Mouse (Mus musculus) stomach, postnatal 0 days (tissue): ENCODE results near the gene Ube2q1.

Experiments used
- CTCF ChIP-seq: IDR thresholded peaks from 2 replicates; pipeline ENCODE4 v1.5.1; 2016; ENCODE audit warnings: antibody characterized with exemption, low read depth, mild to moderate bottlenecking, moderate library complexity
- EP300 ChIP-seq: optimal IDR thresholded peaks from 2 replicates; pipeline ENCODE3; 2016; ENCODE audit warnings: antibody characterized with exemption

DNA sequence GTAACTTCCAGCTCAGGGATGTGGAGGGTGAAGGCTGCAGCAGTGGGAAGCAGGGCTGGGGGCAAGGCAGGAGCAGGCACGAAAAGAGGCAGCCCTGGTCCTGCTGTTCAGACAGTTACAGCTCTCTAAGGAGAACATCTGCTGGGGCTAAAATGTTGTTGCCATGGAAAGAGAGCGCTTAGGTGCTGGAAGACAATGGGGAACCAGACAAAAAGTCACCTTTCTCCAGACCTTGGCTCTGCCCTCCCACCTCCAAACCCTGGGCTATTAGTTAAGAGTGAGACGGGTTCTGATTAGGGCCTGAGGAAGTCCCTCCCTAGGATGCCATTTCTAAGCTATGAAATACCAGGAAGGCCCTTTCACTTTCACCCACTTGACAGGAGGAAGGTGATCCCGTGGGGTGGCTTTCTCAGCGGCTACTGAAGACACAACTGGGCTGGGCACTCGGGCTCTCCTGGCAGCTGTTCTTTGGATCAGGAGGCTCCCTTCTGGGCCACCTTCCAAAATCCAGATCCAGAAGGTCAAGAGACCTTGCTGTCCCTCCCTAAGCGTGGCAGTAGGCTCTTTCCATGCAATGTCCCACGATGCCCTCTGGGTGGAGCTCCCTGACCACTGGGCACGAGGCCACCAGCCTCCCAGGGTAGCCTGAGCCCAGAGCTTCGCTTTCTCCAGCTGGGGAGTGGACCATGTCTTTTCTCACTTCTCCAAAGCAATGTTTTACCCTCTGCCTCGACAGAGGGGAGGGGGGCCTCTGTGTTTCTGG lies 11.8 kb downstream of the Ube2q1 start:
- TF ChIP-seq CTCF (peak; percentile 96), EP300 (no peak)
